ENCODE assay signal across 8 mouse cellular contexts in the genomic region with DNA sequence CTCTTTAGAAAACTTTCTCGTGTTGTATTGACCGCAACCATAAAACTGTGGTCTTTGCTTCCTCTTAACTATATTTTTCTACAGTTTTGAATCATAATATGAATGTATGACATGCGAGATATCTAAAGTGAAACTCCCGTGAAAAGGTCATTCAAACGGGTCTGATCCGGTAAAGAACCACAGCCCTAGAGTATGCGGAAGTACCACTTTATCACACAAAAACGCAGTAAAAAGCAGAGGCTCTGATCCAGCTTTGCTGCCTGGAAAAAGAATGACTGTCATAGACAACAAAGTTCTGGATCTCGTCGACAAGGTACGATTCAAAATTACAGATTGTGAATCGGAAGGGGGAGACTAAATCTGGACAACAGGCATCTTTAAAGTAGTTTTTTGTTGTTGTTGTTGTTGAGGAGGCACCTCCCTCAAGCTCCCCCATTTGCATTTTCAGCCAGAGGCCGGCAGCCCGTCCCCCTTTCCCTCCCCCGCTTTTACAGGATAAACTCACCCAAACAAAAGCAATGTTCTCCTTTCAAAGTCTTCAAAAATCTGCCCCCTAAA. TPM values are rescaled to one million over a fixed set of nuclear protein-coding genes. Genes with fewer than 3 reads are reported as not detected.
DNase-seq lines count a peak whose midpoint lies in the region; ATAC-seq and TF ChIP-seq lines count a peak whose summit lies in the region.

No protein-coding gene starts in this region.

- DNase-seq in adrenal gland, adult 2 months = peak; percentile 52
- no peak for DNase-seq in adrenal gland, adult 8-10 months
- DNase-seq in midbrain, postnatal 0 days (ENCODE audit: low spot score) = no peak
- no peak for DNase-seq in right cerebral cortex, postnatal 4 days
- DNase-seq in cerebellum, postnatal 25 days = no peak

- H3K36me3 ChIP-seq in embryonic facial prominence, embryonic 13.5 days = no peaks in the 10 kb centered on the region
- H3K36me3 ChIP-seq in limb, embryonic 13.5 days = no peaks in the 10 kb centered on the region
- no peaks in the 10 kb centered on the region for H3K36me3 ChIP-seq in midbrain, postnatal 0 days (ENCODE audit: insufficient read depth, low read length)

- peak overlapping the region; percentile 55 for H3K4me2 ChIP-seq in embryonic facial prominence, embryonic 13.5 days
- peak overlapping the region; percentile 60 for H3K4me2 ChIP-seq in limb, embryonic 13.5 days (replicated peaks)
- peak overlapping the region; percentile 15; the same call in 1 of the 2 replicates for H3K4me2 ChIP-seq in midbrain, postnatal 0 days (ENCODE audit: low read depth, low read length, poor library complexity, severe bottlenecking)

- no peaks in the 10 kb centered on the region for H3K9me3 ChIP-seq in embryonic facial prominence, embryonic 13.5 days
- H3K9me3 ChIP-seq in limb, embryonic 13.5 days = no peaks in the 10 kb centered on the region
- no peaks in the 10 kb centered on the region for H3K9me3 ChIP-seq in midbrain, postnatal 0 days (ENCODE audit: low read length)

- no peaks in the 10 kb centered on the region for H3K4me1 ChIP-seq in embryonic facial prominence, embryonic 13.5 days
- no peaks in the 10 kb centered on the region for H3K4me1 ChIP-seq in limb, embryonic 13.5 days
- H3K4me1 ChIP-seq in midbrain, postnatal 0 days (ENCODE audit: insufficient read depth, low read length) = no peaks in the 10 kb centered on the region

- peak overlapping the region; percentile 44 for H3K4me3 ChIP-seq in embryonic facial prominence, embryonic 13.5 days
- H3K4me3 ChIP-seq in limb, embryonic 13.5 days = peak overlapping the region; percentile 46
- peak overlapping the region; percentile 14; the same call in 1 of the 2 replicates for H3K4me3 ChIP-seq in midbrain, postnatal 0 days (ENCODE audit: low read depth, low read length)

- H3K27ac ChIP-seq in embryonic facial prominence, embryonic 13.5 days = no peak overlapping the region
- H3K27ac ChIP-seq in limb, embryonic 13.5 days = no peak overlapping the region; the same call in 1 of the 2 replicates
- no peak overlapping the region for H3K27ac ChIP-seq in midbrain, postnatal 0 days (ENCODE audit: low read depth, low read length)

- no peak for TF ChIP-seq CTCF in midbrain, postnatal 0 days (IDR thresholded peaks at IDR 0.05)

- 13% methylated on average over 15 of the region's 15 CpGs for WGBS in embryonic facial prominence, embryonic 13.5 days
- WGBS in limb, embryonic 13.5 days = 11% methylated on average over 15 of the region's 15 CpGs
- WGBS in midbrain, postnatal 0 days = 12% methylated on average over 15 of the region's 15 CpGs

- ATAC-seq in embryonic facial prominence, embryonic 13.5 days (ENCODE audit: insufficient number of reproducible peaks, insufficient read depth, low FRiP score, low TSS enrichment, low read depth) = no peak
- ATAC-seq in hematopoietic stem cell, adult 5-6 weeks (replicated peaks in 1 of 2; ENCODE audit: insufficient read depth in 1 of 2, low FRiP score in 2 of 2, low TSS enrichment in 1 of 2, low read depth in 1 of 2, poor library complexity in 2 of 2, severe bottlenecking in 2 of 2) = peak; percentile 65 to 75
- ATAC-seq in limb, embryonic 13.5 days (ENCODE audit: low FRiP score, low read depth) = 0 out of 2 replicates have a peak, but pooled peaks have one; percentile 59
- ATAC-seq in midbrain, postnatal 0 days (ENCODE audit: low FRiP score) = no peak

- peak overlapping the region; percentile 65 for H3K9ac ChIP-seq in embryonic facial prominence, embryonic 13.5 days
- peak overlapping the region; percentile 57 for H3K9ac ChIP-seq in limb, embryonic 13.5 days
- H3K9ac ChIP-seq in midbrain, postnatal 0 days (replicated peaks; ENCODE audit: low read length, poor library complexity, severe bottlenecking) = no peak overlapping the region

- H3K27me3 ChIP-seq in embryonic facial prominence, embryonic 13.5 days = no peaks in the 10 kb centered on the region
- H3K27me3 ChIP-seq in limb, embryonic 13.5 days = no peaks in the 10 kb centered on the region
- H3K27me3 ChIP-seq in midbrain, postnatal 0 days (ENCODE audit: insufficient read depth, low read length) = no peaks in the 10 kb centered on the region

RNA-seq across cellular contexts. Expression of a gene that starts 0.4 kb away (rescaled TPM):
- 10 to 100 TPM in 1 of 2 experiments, 1 to 10 TPM in 1; 9.1 to 12.5 TPM for total RNA-seq in adrenal gland, adult 2 months (2021)
- polyA plus RNA-seq in adrenal gland, adult 2 months (2012; rRNA removed) = 1.4 and 1.7 TPM in 2 replicates
- 10 to 100 TPM; 17.0 to 20.9 (median 19.4) TPM for total RNA-seq in adrenal gland, adult 8-10 months (2022)
- 7.1 and 7.2 TPM in 2 replicates for polyA plus RNA-seq in embryonic facial prominence, embryonic 13.5 days (2015; fragmentation: Nextera tagmentation; extraction: Ambion mirVana)
- 124 and 139 TPM in 2 replicates for total RNA-seq in hematopoietic stem cell, adult 5-6 weeks (2017)
- polyA plus RNA-seq in limb, embryonic 13.5 days (2015; fragmentation: Nextera tagmentation; extraction: Ambion mirVana) = 6.1 and 7.1 TPM in 2 replicates
- total RNA-seq in midbrain, postnatal 0 days (2014; rRNA removed) = 0.71 and 5.0 TPM in 2 replicates
- 1.3 and 2.2 TPM in 2 replicates for polyA plus RNA-seq in midbrain, postnatal 0 days (2015; fragmentation: Nextera tagmentation; extraction: Ambion mirVana)

RNA-seq across cellular contexts. Expression of a gene that starts 14.4 kb away (rescaled TPM):
- total RNA-seq in adrenal gland, adult 2 months (2021) = under 1 TPM; 0.38 to 0.46 TPM
- 0.54 and 1.7 TPM in 2 replicates for polyA plus RNA-seq in adrenal gland, adult 2 months (2012; rRNA removed)
- 1 to 10 TPM in 1 of 4 experiments, under 1 TPM in 3; 0.38 to 2.0 (median 0.57) TPM for total RNA-seq in adrenal gland, adult 8-10 months (2022)
- polyA plus RNA-seq in embryonic facial prominence, embryonic 13.5 days (2015; fragmentation: Nextera tagmentation; extraction: Ambion mirVana) = not detected in 2 replicates
- total RNA-seq in hematopoietic stem cell, adult 5-6 weeks (2017) = 0.63 and 1.0 TPM in 2 replicates
- 0.17 TPM in 1 of 2 replicates, not detected in the other for polyA plus RNA-seq in limb, embryonic 13.5 days (2015; fragmentation: Nextera tagmentation; extraction: Ambion mirVana)
- 0.19 TPM in 1 of 2 replicates, not detected in the other for total RNA-seq in midbrain, postnatal 0 days (2014; rRNA removed)
- not detected in 2 replicates for polyA plus RNA-seq in midbrain, postnatal 0 days (2015; fragmentation: Nextera tagmentation; extraction: Ambion mirVana)

RNA-seq across cellular contexts. Expression of a gene that starts 27.0 kb away (rescaled TPM):
- 1 to 10 TPM; 3.5 to 3.8 TPM for total RNA-seq in adrenal gland, adult 2 months (2021)
- polyA plus RNA-seq in adrenal gland, adult 2 months (2012; rRNA removed) = 0.22 and 0.47 TPM in 2 replicates
- total RNA-seq in adrenal gland, adult 8-10 months (2022) = 1 to 10 TPM; 4.7 to 6.5 (median 6.1) TPM
- polyA plus RNA-seq in embryonic facial prominence, embryonic 13.5 days (2015; fragmentation: Nextera tagmentation; extraction: Ambion mirVana) = 0.13 and 0.15 TPM in 2 replicates
- 13.5 and 21.6 TPM in 2 replicates for total RNA-seq in hematopoietic stem cell, adult 5-6 weeks (2017)
- polyA plus RNA-seq in limb, embryonic 13.5 days (2015; fragmentation: Nextera tagmentation; extraction: Ambion mirVana) = 0.10 and 0.41 TPM in 2 replicates
- 0.05 TPM in 1 of 2 replicates, not detected in the other for total RNA-seq in midbrain, postnatal 0 days (2014; rRNA removed)
- polyA plus RNA-seq in midbrain, postnatal 0 days (2015; fragmentation: Nextera tagmentation; extraction: Ambion mirVana) = 0.17 and 0.20 TPM in 2 replicates

RNA-seq across cellular contexts. Expression of a gene that starts 38.3 kb away (rescaled TPM):
- 1 to 10 TPM; 9.2 to 9.8 TPM for total RNA-seq in adrenal gland, adult 2 months (2021)
- polyA plus RNA-seq in adrenal gland, adult 2 months (2012; rRNA removed) = 2.0 and 2.2 TPM in 2 replicates
- 10 to 100 TPM; 13.7 to 15.9 (median 15.1) TPM for total RNA-seq in adrenal gland, adult 8-10 months (2022)
- polyA plus RNA-seq in embryonic facial prominence, embryonic 13.5 days (2015; fragmentation: Nextera tagmentation; extraction: Ambion mirVana) = 2.7 and 3.1 TPM in 2 replicates
- 48.6 and 57.0 TPM in 2 replicates for total RNA-seq in hematopoietic stem cell, adult 5-6 weeks (2017)
- polyA plus RNA-seq in limb, embryonic 13.5 days (2015; fragmentation: Nextera tagmentation; extraction: Ambion mirVana) = 2.4 and 2.7 TPM in 2 replicates
- 3.5 and 3.6 TPM in 2 replicates for total RNA-seq in midbrain, postnatal 0 days (2014; rRNA removed)
- polyA plus RNA-seq in midbrain, postnatal 0 days (2015; fragmentation: Nextera tagmentation; extraction: Ambion mirVana) = 0.57 and 0.58 TPM in 2 replicates

RNA-seq across cellular contexts. Expression of a gene that starts 54.8 kb away (rescaled TPM):
- total RNA-seq in adrenal gland, adult 2 months (2021) = under 1 TPM; 0.09 to 0.17 TPM
- polyA plus RNA-seq in adrenal gland, adult 2 months (2012; rRNA removed) = not detected in 2 replicates
- under 1 TPM in 3 of 4 experiments, not detected in 1; 0.06 to 0.24 (median 0.22) TPM for total RNA-seq in adrenal gland, adult 8-10 months (2022)
- not detected in 2 replicates for polyA plus RNA-seq in embryonic facial prominence, embryonic 13.5 days (2015; fragmentation: Nextera tagmentation; extraction: Ambion mirVana)
- total RNA-seq in hematopoietic stem cell, adult 5-6 weeks (2017) = 9.2 and 19.9 TPM in 2 replicates
- 0.05 TPM in 1 of 2 replicates, not detected in the other for polyA plus RNA-seq in limb, embryonic 13.5 days (2015; fragmentation: Nextera tagmentation; extraction: Ambion mirVana)
- total RNA-seq in midbrain, postnatal 0 days (2014; rRNA removed) = not detected in 2 replicates
- polyA plus RNA-seq in midbrain, postnatal 0 days (2015; fragmentation: Nextera tagmentation; extraction: Ambion mirVana) = 0.11 TPM in 1 of 2 replicates, not detected in the other

Comparison
In these comparisons a context has a peak if more than half of its experiments do, and no peak if none do; other contexts are left out.
1. ATAC-seq: peak in hematopoietic stem cell, adult 5-6 weeks (2 of 2) and limb, embryonic 13.5 days (single experiment); none in embryonic facial prominence, embryonic 13.5 days (single experiment) and midbrain, postnatal 0 days (single experiment).
2. Peak in every context shown above with its lines, with median percentiles within 50 percentile points of each other: H3K4me2 ChIP-seq and H3K4me3 ChIP-seq.